Mouse (Mus musculus) midbrain, embryonic 11.5 days (tissue): Measurements from ENCODE around the gene Rpusd1. TPM values are rescaled to one million over a fixed set of nuclear protein-coding genes. Genes with fewer than 3 reads are reported as not detected.

Experiments
- ATAC-seq: fragments of 200-750 bp; cut with Nextera tagmentation; 2 replicates; pipeline ENCODE4 v1.8.0; 2017; ENCODE audit warnings: moderate TSS enrichment, moderate library complexity; ENCODE audit not compliant: low FRiP score
- DNase-seq: peaks from one replicate; pipeline ENCODE4 v3.0.0; 2015; ENCODE audit warnings: low spot score; ENCODE audit errors: missing footprints
- H3K27ac ChIP-seq: fragments of 300-500 bp; sonication (generic); 2 replicates; pipeline ENCODE4 v1.5.1; 2014; ENCODE audit warnings: low read depth, low read length
- H3K27me3 ChIP-seq: fragments of 300-500 bp; sonication (generic); 2 replicates; pipeline ENCODE4 v1.6.1; 2014; ENCODE audit warnings: mild to moderate bottlenecking, low read length, moderate library complexity, mixed read lengths; ENCODE audit not compliant: control insufficient read depth, insufficient read depth
- H3K36me3 ChIP-seq: fragments of 300-500 bp; sonication (generic); 2 replicates; pipeline ENCODE4 v1.6.1; 2014; ENCODE audit warnings: mild to moderate bottlenecking, low read length, moderate library complexity, mixed read lengths; ENCODE audit not compliant: control insufficient read depth, insufficient read depth
- H3K4me1 ChIP-seq: fragments of 300-500 bp; sonication (generic); 2 replicates; pipeline ENCODE4 v1.6.1; 2014; ENCODE audit warnings: low read length; ENCODE audit not compliant: control insufficient read depth, insufficient read depth
- H3K4me2 ChIP-seq: fragments of 300-500 bp; sonication (generic); 2 replicates; pipeline ENCODE4 v1.6.1; 2014; ENCODE audit warnings: mild to moderate bottlenecking, moderate library complexity
- H3K4me3 ChIP-seq: fragments of 300-500 bp; sonication (generic); 2 replicates; pipeline ENCODE4 v1.5.1; 2014; ENCODE audit warnings: low read depth, low read length
- H3K9ac ChIP-seq: fragments of 300-500 bp; sonication (generic); 2 replicates; pipeline ENCODE4 v1.6.1; 2014; ENCODE audit warnings: low read length
- H3K9me3 ChIP-seq: fragments of 300-500 bp; sonication (generic); 2 replicates; pipeline ENCODE4 v1.6.1; 2016; ENCODE audit warnings: low read length; ENCODE audit not compliant: control insufficient read depth
- WGBS: fragments of 180-500 bp; shearing (Covaris S2); extraction: QIAGEN DNeasy Blood & Tissue Kit; methylation state at CpG from one replicate; pipeline ENCODE4 v1.1.7; 2014; 5-methylcytosine and 5-hydroxymethylcytosine counted together
- microRNA-seq: library from miRNA; unstranded; fragments of <30 nt; microRNA quantifications from one replicate; pipeline ENCODE4, GENCODE M21; 2017
- polyA plus RNA-seq: library from polyadenylated mRNA; unstranded; fragments of >200 nt; fragmentation: Nextera tagmentation; extraction: Ambion mirVana; gene quantifications from 2 replicates; pipeline ENCODE4 v1.2.1, GENCODE M21; 2014

The Rpusd1 gene
- polyA plus RNA-seq, 1 experiment from 2014 or later, result 19.8 TPM

- Histone ChIP-seq H3K4me1 (0 out of 2 replicates have a peak, but pooled peaks cover 5% of the 10 kb centered on the region), H3K27ac (no peak overlapping the region), H3K27me3 (peaks cover 4% of the 10 kb centered on the region), H3K9ac (no peak overlapping the region), H3K4me2 (no peak overlapping the region), H3K4me3 (no peak overlapping the region), H3K36me3 (no peaks in the 10 kb centered on the region), H3K9me3 (no peaks in the 10 kb centered on the region)
- DNase-seq (no peak), ATAC-seq (no peak)
- 40% methylated on average over 3 of the region's 3 CpGs for WGBS
Observed at GRCm38 (mm10) chr17:25762591-25762990, 35.1 kb downstream of the Rpusd1 start.

- no peak overlapping the region for H3K9ac ChIP-seq
- no peaks in the 10 kb centered on the region for H3K9me3 ChIP-seq
- DNase-seq (no peak), ATAC-seq (no peak)
- H3K27ac ChIP-seq, result no peak overlapping the region
- H3K4me1 ChIP-seq, result 0 out of 2 replicates have a peak, but pooled peaks cover 5% of the 10 kb centered on the region
- no peak overlapping the region for H3K4me3 ChIP-seq
- H3K27me3 ChIP-seq, result peaks cover 7% of the 10 kb centered on the region
- no peaks in the 10 kb centered on the region for H3K36me3 ChIP-seq
- WGBS, result 62% methylated on average over 5 of the region's 5 CpGs
- H3K4me2 ChIP-seq, result no peak overlapping the region
Observed at GRCm38 (mm10) chr17:25765886-25766285, 38.4 kb downstream of the Rpusd1 start.

- Histone ChIP-seq H3K27me3 (0 out of 2 replicates have a peak, but pooled peaks cover 3% of the 10 kb centered on the region), H3K36me3 (no peaks in the 10 kb centered on the region), H3K4me2 (no peak overlapping the region), H3K9me3 (no peaks in the 10 kb centered on the region), H3K4me3 (no peak overlapping the region), H3K4me1 (peaks cover 4% of the 10 kb centered on the region; the same call in 1 of the 2 replicates), H3K27ac (no peak overlapping the region), H3K9ac (no peak overlapping the region)
- DNase-seq, result no peak
- ATAC-seq, result no peak
- WGBS, result 69% methylated on average over 9 of the region's 9 CpGs
Observed at GRCm38 (mm10) chr17:25769331-25769730, 41.9 kb downstream of the Rpusd1 start.

GRCm38 (mm10) chr17:25773549-25774120 lies 46.2 kb downstream of the Rpusd1 start, which contains the start of gene Narfl:
TSS of gene Narfl (plus strand) at chr17:25773776.
- Histone ChIP-seq H3K9me3 (no peaks in the 10 kb centered on the region), H3K4me3 (peak within 1 kb of the TSS; percentile 67), H3K4me1 (peaks cover 4% of the 10 kb centered on the region; the same call in 1 of the 2 replicates), H3K4me2 (peak within 1 kb of the TSS; percentile 70), H3K27me3 (no peaks in the 10 kb centered on the region), H3K27ac (no peak within 1 kb of the TSS), H3K9ac (peak within 1 kb of the TSS; percentile 76), H3K36me3 (no peaks in the 10 kb centered on the region)
- ATAC-seq (peak; percentile 86), DNase-seq (peak; percentile 100)
- WGBS, result under 1% methylated on average over 37 of the region's 37 CpGs

- no peak overlapping the region for H3K27ac ChIP-seq
- H3K4me1 ChIP-seq, result peaks cover 4% of the 10 kb centered on the region; the same call in 1 of the 2 replicates
- H3K4me3 ChIP-seq, result no peak overlapping the region
- H3K36me3 ChIP-seq, result no peaks in the 10 kb centered on the region
- no peaks in the 10 kb centered on the region for H3K9me3 ChIP-seq
- WGBS, result 81% methylated on average over 10 of the region's 10 CpGs
- DNase-seq (no peak), ATAC-seq (no peak)
- H3K9ac ChIP-seq, result no peak overlapping the region
- H3K27me3 ChIP-seq, result no peaks in the 10 kb centered on the region
- H3K4me2 ChIP-seq, result no peak overlapping the region
Observed at GRCm38 (mm10) chr17:25775318-25776062, 48.0 kb downstream of the Rpusd1 start.

GRCm38 (mm10) chr17:25777948-25778347 lies 50.5 kb downstream of the Rpusd1 start:
- H3K27me3 ChIP-seq, result no peaks in the 10 kb centered on the region
- ATAC-seq (no peak), DNase-seq (no peak)
- H3K27ac ChIP-seq, result no peak overlapping the region
- H3K4me1 ChIP-seq, result peaks cover 4% of the 10 kb centered on the region; the same call in 1 of the 2 replicates
- no peak overlapping the region for H3K9ac ChIP-seq
- H3K4me3 ChIP-seq, result no peak overlapping the region
- no peaks in the 10 kb centered on the region for H3K9me3 ChIP-seq
- no peak overlapping the region for H3K4me2 ChIP-seq
- peaks cover 12% of the 10 kb centered on the region for H3K36me3 ChIP-seq
- 91% methylated on average over 5 of the region's 5 CpGs for WGBS

Small RNA genes within 50 kb of the gene (microRNA-seq; reads per million reads assigned to microRNA genes)
- not detected for gene Gm25083
- gene Mir6966, result not detected

Other genes starting within 250 kb of the Rpusd1 start
- not detected in 2 replicates for gene Sstr5, start 230.4 kb upstream of the Rpusd1 start, polyA plus RNA-seq
- 2.0 and 2.1 TPM in 2 replicates for gene Sox8, start 157.0 kb upstream of the Rpusd1 start, polyA plus RNA-seq
- 19.2 and 20.6 TPM in 2 replicates for gene Lmf1, start 148.6 kb upstream of the Rpusd1 start, polyA plus RNA-seq
- gene Gng13, start 10.5 kb upstream of the Rpusd1 start, polyA plus RNA-seq, result 0.77 and 1.3 TPM in 2 replicates
- gene Chtf18, start 251 bp upstream of the Rpusd1 start, polyA plus RNA-seq, result 15.0 and 17.3 TPM in 2 replicates
- not detected in 2 replicates for gene Mslnl, start 8.4 kb downstream of the Rpusd1 start, polyA plus RNA-seq
- not detected in 2 replicates for gene Msln, start 26.7 kb downstream of the Rpusd1 start, polyA plus RNA-seq
- 22.2 and 23.4 TPM in 2 replicates for gene Narfl, start 46.1 kb downstream of the Rpusd1 start, polyA plus RNA-seq
- gene Haghl, start 58.0 kb downstream of the Rpusd1 start, polyA plus RNA-seq, result 76.4 and 77.1 TPM in 2 replicates
- gene Ccdc78, start 58.9 kb downstream of the Rpusd1 start, polyA plus RNA-seq, result 0.11 and 0.34 TPM in 2 replicates
- gene Fam173a, start 65.2 kb downstream of the Rpusd1 start, polyA plus RNA-seq, result 69.1 and 71.4 TPM in 2 replicates
- gene AC134908.4, start 68.0 kb downstream of the Rpusd1 start, polyA plus RNA-seq, result not detected in 2 replicates
- gene Metrn, start 69.5 kb downstream of the Rpusd1 start, polyA plus RNA-seq, result 21.3 and 32.1 TPM in 2 replicates
- 11.2 and 12.0 TPM in 2 replicates for gene Fbxl16, start 81.4 kb downstream of the Rpusd1 start, polyA plus RNA-seq
- gene Wdr24, start 96.0 kb downstream of the Rpusd1 start, polyA plus RNA-seq, result 23.7 and 27.4 TPM in 2 replicates
- gene Jmjd8, start 101.2 kb downstream of the Rpusd1 start, polyA plus RNA-seq, result 50.3 and 54.1 TPM in 2 replicates
- 280 and 296 TPM in 2 replicates for gene Stub1, start 105.7 kb downstream of the Rpusd1 start, polyA plus RNA-seq
- 2.3 and 3.2 TPM in 2 replicates for gene Rhbdl1, start 109.6 kb downstream of the Rpusd1 start, polyA plus RNA-seq
- gene Gm20683, start 114.1 kb downstream of the Rpusd1 start, polyA plus RNA-seq, result 0.63 and 1.2 TPM in 2 replicates
- gene Rhot2, start 117.2 kb downstream of the Rpusd1 start, polyA plus RNA-seq, result 7.0 and 8.7 TPM in 2 replicates
- 15.7 and 17.8 TPM in 2 replicates for gene Wdr90, start 133.8 kb downstream of the Rpusd1 start, polyA plus RNA-seq
- 6.1 and 7.0 TPM in 2 replicates for gene Mcrip2, start 141.1 kb downstream of the Rpusd1 start, polyA plus RNA-seq
- 57.1 and 60.1 TPM in 2 replicates for gene Mettl26, start 147.4 kb downstream of the Rpusd1 start, polyA plus RNA-seq
- gene Wfikkn1, start 153.2 kb downstream of the Rpusd1 start, polyA plus RNA-seq, result 0.91 and 1.1 TPM in 2 replicates
- 15.0 and 15.9 TPM in 2 replicates for gene Rab40c, start 192.1 kb downstream of the Rpusd1 start, polyA plus RNA-seq
- gene Pigq, start 217.3 kb downstream of the Rpusd1 start, polyA plus RNA-seq, result 47.2 and 50.9 TPM in 2 replicates
- gene Nhlrc4, start 217.3 kb downstream of the Rpusd1 start, polyA plus RNA-seq, result 0.37 TPM in 1 of 2 replicates, not detected in the other
- not detected in 2 replicates for gene A930017K11Rik, start 224.9 kb downstream of the Rpusd1 start, polyA plus RNA-seq